Mouse (Mus musculus) testis, adult 2 months (tissue): ENCODE results near the gene Ssna1.

Experiments used
- CTCF ChIP-seq: fragments of 200-500 bp; IDR thresholded peaks from 2 replicates; pipeline ENCODE4 v1.5.1; 2012; ENCODE audit warnings: low read depth, mild to moderate bottlenecking, inconsistent platforms, low read length, moderate library complexity; ENCODE audit not compliant: control insufficient read depth, insufficient read depth, insufficient replicate concordance
- POLR2A ChIP-seq: fragments of 200-500 bp; IDR thresholded peaks from 2 replicates; pipeline ENCODE4 v1.6.1; 2012; ENCODE audit warnings: low read depth, mild to moderate bottlenecking, inconsistent platforms, low read length, moderate library complexity; ENCODE audit not compliant: control insufficient read depth

- TF ChIP-seq POLR2A: no peak
- no peak for TF ChIP-seq CTCF
These were observed 33.5 kb upstream of the Ssna1 start for GRCm38 (mm10) chr2:25305587-25306359.
